Comparison of ENCODE assay signal across 8 mouse cellular contexts in the genomic region with DNA sequence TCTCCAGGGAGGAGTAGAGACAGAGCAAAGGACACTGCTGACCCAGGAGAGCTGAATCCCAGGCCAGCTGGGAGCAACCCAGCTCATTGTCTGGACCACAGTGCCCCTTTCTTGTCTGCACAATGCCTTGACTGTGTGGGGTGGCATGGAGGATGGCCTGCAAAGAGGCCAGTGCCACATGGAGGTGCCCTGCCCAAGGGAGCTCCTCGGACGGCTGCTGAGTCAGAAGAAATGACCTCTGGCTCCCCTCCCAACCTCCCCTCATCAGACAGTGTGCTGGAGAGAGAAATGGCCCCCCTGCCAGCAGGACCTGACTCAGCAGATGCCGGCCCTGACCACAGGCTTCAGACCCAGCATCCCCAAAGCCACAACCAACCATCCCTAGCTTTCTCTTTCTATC. TPM values are rescaled to one million over a fixed set of nuclear protein-coding genes. Genes with fewer than 3 reads are reported as not detected.
DNase-seq lines count a peak whose midpoint lies in the region; ATAC-seq and TF ChIP-seq lines count a peak whose summit lies in the region.

No protein-coding gene starts in this region.

- intact Hi-C loops in heart, postnatal 14 days (cut with DNase I) = no loop called here

- peak overlapping the region; percentile 90 for H3K4me3 ChIP-seq in E14TG2a.4 (replicated peaks; ENCODE audit: low read length)
- H3K4me3 ChIP-seq in limb, embryonic 14.5 days (replicated peaks; ENCODE audit: low read length) = peak overlapping the region; percentile 80

- H3K9me3 ChIP-seq in E14TG2a.4 (ENCODE audit: low read length) = no peaks in the 10 kb centered on the region
- H3K9me3 ChIP-seq in limb, embryonic 14.5 days (ENCODE audit: control insufficient read depth, low read length) = no peaks in the 10 kb centered on the region

- peaks cover 40% of the 10 kb centered on the region for H3K36me3 ChIP-seq in E14TG2a.4 (ENCODE audit: insufficient read depth, low read length)
- peaks cover 15% of the 10 kb centered on the region for H3K36me3 ChIP-seq in limb, embryonic 14.5 days (ENCODE audit: control insufficient read depth, insufficient read depth, low read length)

- peaks cover 41% of the 10 kb centered on the region for H3K4me1 ChIP-seq in E14TG2a.4 (replicated peaks; ENCODE audit: low read depth, low read length)
- H3K4me1 ChIP-seq in limb, embryonic 14.5 days (ENCODE audit: control insufficient read depth, insufficient read depth, low read length) = peaks cover 17% of the 10 kb centered on the region

- TF ChIP-seq POLR2A in limb, embryonic 14.5 days (IDR thresholded peaks at IDR 0.05; ENCODE audit: borderline replicate concordance, extremely low read depth, insufficient read depth, insufficient read length) = no peak

- peak overlapping the region; percentile 88 for H3K4me2 ChIP-seq in limb, embryonic 14.5 days (replicated peaks; ENCODE audit: low read depth, low read length, severe bottlenecking)

- WGBS in limb, embryonic 14.5 days = 29% methylated on average over 3 of the region's 3 CpGs

- peak; percentile 91 for DNase-seq in heart, adult 11 months
- DNase-seq in heart, postnatal 14 days = no peak
- peak; percentile 65 for DNase-seq in fibroblast of lung, adult 2 months (ENCODE audit: low read depth)
- no peak for DNase-seq in limb, embryonic 14.5 days (ENCODE audit: low spot score)
- DNase-seq in spleen, adult 12 weeks (ENCODE audit: low spot score) = no peak
- no peak for DNase-seq in adipocyte (ENCODE audit: low spot score)
- DNase-seq in lung, postnatal 10 days = no peak

- TF ChIP-seq CTCF in E14TG2a.4 (conservative IDR thresholded peaks at IDR 0.05; ENCODE audit: low read length) = no peak

- no peak overlapping the region for H3K27ac ChIP-seq in limb, embryonic 14.5 days (replicated peaks; ENCODE audit: low read depth, low read length)

- peaks cover 53% of the 10 kb centered on the region for H3K27me3 ChIP-seq in E14TG2a.4 (ENCODE audit: insufficient read depth, low read length)
- no peaks in the 10 kb centered on the region for H3K27me3 ChIP-seq in limb, embryonic 14.5 days (ENCODE audit: control insufficient read depth, insufficient read depth, low read length)

- peak overlapping the region; percentile 77; the same call in 1 of the 2 replicates for H3K9ac ChIP-seq in limb, embryonic 14.5 days (ENCODE audit: low read depth, low read length, severe bottlenecking)

- ATAC-seq in limb, embryonic 14.5 days (ENCODE audit: low FRiP score, low read depth) = no peak

RNA-seq across cellular contexts. Expression of gene Prr7, which starts 1.1 kb away (rescaled TPM):
- 1 to 10 TPM in 1 of 2 experiments, under 1 TPM in 1; 0.81 to 1.6 TPM for total RNA-seq in heart, postnatal 14 days (2021)
- polyA plus RNA-seq in limb, embryonic 14.5 days (2012; rRNA removed) = 18.6 and 28.4 TPM in 2 replicates
- polyA plus RNA-seq in limb, embryonic 14.5 days (2014; fragmentation: Nextera tagmentation; extraction: Ambion mirVana) = 1.4 and 2.3 TPM in 2 replicates

RNA-seq across cellular contexts. Expression of gene Grk6, which starts 20.3 kb away (rescaled TPM):
- total RNA-seq in heart, postnatal 14 days (2021) = 10 to 100 TPM; 24.3 to 27.2 TPM
- 81.4 and 92.8 TPM in 2 replicates for polyA plus RNA-seq in limb, embryonic 14.5 days (2012; rRNA removed)
- 51.7 and 57.5 TPM in 2 replicates for polyA plus RNA-seq in limb, embryonic 14.5 days (2014; fragmentation: Nextera tagmentation; extraction: Ambion mirVana)

RNA-seq across cellular contexts. Expression of gene Dbn1, which starts 22.7 kb away (rescaled TPM):
- 10 to 100 TPM; 27.0 to 27.3 TPM for total RNA-seq in heart, postnatal 14 days (2021)
- polyA plus RNA-seq in limb, embryonic 14.5 days (2012; rRNA removed) = 266 and 303 TPM in 2 replicates
- polyA plus RNA-seq in limb, embryonic 14.5 days (2014; fragmentation: Nextera tagmentation; extraction: Ambion mirVana) = 153 and 178 TPM in 2 replicates

RNA-seq across cellular contexts. Expression of gene F12, which starts 38.6 kb away (rescaled TPM):
- not detected for total RNA-seq in heart, postnatal 14 days (2021)
- 0.09 and 0.11 TPM in 2 replicates for polyA plus RNA-seq in limb, embryonic 14.5 days (2012; rRNA removed)
- polyA plus RNA-seq in limb, embryonic 14.5 days (2014; fragmentation: Nextera tagmentation; extraction: Ambion mirVana) = not detected in 2 replicates

RNA-seq across cellular contexts. Expression of gene Pdlim7, which starts 48.3 kb away (rescaled TPM):
- 10 to 100 TPM; 52.3 to 56.6 TPM for total RNA-seq in heart, postnatal 14 days (2021)
- 137 and 192 TPM in 2 replicates for polyA plus RNA-seq in limb, embryonic 14.5 days (2012; rRNA removed)
- 148 and 162 TPM in 2 replicates for polyA plus RNA-seq in limb, embryonic 14.5 days (2014; fragmentation: Nextera tagmentation; extraction: Ambion mirVana)

Comparison
In these comparisons a context has a peak if more than half of its experiments do, and no peak if none do; other contexts are left out.
1. DNase-seq: peak in heart, adult 11 months (single experiment) and fibroblast of lung, adult 2 months (single experiment); none in heart, postnatal 14 days (0 of 2), limb, embryonic 14.5 days (single experiment), spleen, adult 12 weeks (single experiment), adipocyte (single experiment) and lung, postnatal 10 days (single experiment).